Mouse (Mus musculus) 3134 (cell line): ENCODE measurements at regions not wholly inside any gene's neighbourhood (a gene's known extent, or its start where the extent isn't known, plus 50 kb on each side); places are given as distances from the start of the nearest gene placed in this dataset.

ENCODE experiments used
- DNase-seq: peaks from one replicate; pipeline ENCODE4 v3.0.0-alpha.2; 2011; ENCODE audit warnings: low spot score; ENCODE audit not compliant: insufficient read length; ENCODE audit errors: extremely low read depth

GRCm38 (mm10) chr17:79282771-79283170 is 72.1 kb downstream of the Cdc42ep3 start:
- no peak for DNase-seq

- peak; percentile 34 for DNase-seq
These were observed 81.3 kb downstream of the Cdc42ep3 start for GRCm38 (mm10) chr17:79273551-79273950.

GRCm38 (mm10) chr17:79259691-79260090 is 95.2 kb downstream of the Cdc42ep3 start:
- no peak for DNase-seq

GRCm38 (mm10) chr17:79246962-79247902 is 107.7 kb downstream of the Cdc42ep3 start:
- DNase-seq: no peak

GRCm38 (mm10) chr17:79244121-79244520 is 110.8 kb downstream of the Cdc42ep3 start:
- DNase-seq: no peak

GRCm38 (mm10) chr17:79243426-79243825 is 111.5 kb downstream of the Cdc42ep3 start:
- DNase-seq: no peak

- no peak for DNase-seq
These were observed 113.4 kb downstream of the Cdc42ep3 start for GRCm38 (mm10) chr17:79241489-79241888.

GRCm38 (mm10) chr17:79236244-79236781 is 118.6 kb downstream of the Cdc42ep3 start:
- no peak for DNase-seq

GRCm38 (mm10) chr17:79230653-79231489 is 124.0 kb downstream of the Cdc42ep3 start:
- no peak for DNase-seq

GRCm38 (mm10) chr17:79206563-79206962 is 148.3 kb downstream of the Cdc42ep3 start:
- DNase-seq: no peak

- no peak for DNase-seq
These were observed 148.8 kb downstream of the Cdc42ep3 start for GRCm38 (mm10) chr17:79206111-79206510.

- DNase-seq: no peak
These were observed 148.2 kb downstream of the Qpct start for GRCm38 (mm10) chr17:79199814-79200491.

- DNase-seq: no peak
These were observed 140.2 kb downstream of the Qpct start for GRCm38 (mm10) chr17:79191871-79192373.

- no peak for DNase-seq
These were observed 136.6 kb downstream of the Qpct start for GRCm38 (mm10) chr17:79188282-79188681.

GRCm38 (mm10) chr17:79180277-79181130 is 128.8 kb downstream of the Qpct start:
- DNase-seq: no peak

GRCm38 (mm10) chr17:79177259-79177658 is 125.6 kb downstream of the Qpct start:
- DNase-seq: no peak

GRCm38 (mm10) chr17:79176356-79176755 is 124.7 kb downstream of the Qpct start:
- no peak for DNase-seq

GRCm38 (mm10) chr17:79175381-79175780 is 123.7 kb downstream of the Qpct start:
- no peak for DNase-seq

- no peak for DNase-seq
These were observed 120.6 kb downstream of the Qpct start for GRCm38 (mm10) chr17:79172328-79172727.
